Mouse (Mus musculus): Measurements from ENCODE around the gene Gm4513.
"Not testable (repeated sequence)": the region's sequence is repeated elsewhere in the genome, so short reads cannot be mapped to it uniquely, and the experiment has no call there.

Gm4513 gene

GRCm38 (mm10) chr7:20598921-20599320 lies at the start of gene Gm4513:
Gm4513 (minus strand) TSS chr7:20599021.
- DNase-seq, result not testable (repeated sequence)

- not testable (repeated sequence) for DNase-seq
Observed at GRCm38 (mm10) chr7:20576141-20576540, 22.7 kb downstream of the Gm4513 start, which contains the start of gene Gm4141. Gm4141 (minus strand) TSS chr7:20576241.

- DNase-seq, result not testable (repeated sequence)
Observed at GRCm38 (mm10) chr7:20545657-20546056, 53.2 kb downstream of the Gm4513 start, which contains the start of gene Gm5726. Gm5726 (minus strand) TSS chr7:20545757.

All from kidney, postnatal 25 days (tissue).